Mouse (Mus musculus) telencephalon, adult 2 months (tissue): ENCODE measurements around the gene Sdf4.

Source experiments
- DNase-seq: peaks from one replicate; pipeline ENCODE4 v3.0.0-alpha.2; 2011; ENCODE audit warnings: low read depth, low spot score

Sdf4 gene

DNA sequence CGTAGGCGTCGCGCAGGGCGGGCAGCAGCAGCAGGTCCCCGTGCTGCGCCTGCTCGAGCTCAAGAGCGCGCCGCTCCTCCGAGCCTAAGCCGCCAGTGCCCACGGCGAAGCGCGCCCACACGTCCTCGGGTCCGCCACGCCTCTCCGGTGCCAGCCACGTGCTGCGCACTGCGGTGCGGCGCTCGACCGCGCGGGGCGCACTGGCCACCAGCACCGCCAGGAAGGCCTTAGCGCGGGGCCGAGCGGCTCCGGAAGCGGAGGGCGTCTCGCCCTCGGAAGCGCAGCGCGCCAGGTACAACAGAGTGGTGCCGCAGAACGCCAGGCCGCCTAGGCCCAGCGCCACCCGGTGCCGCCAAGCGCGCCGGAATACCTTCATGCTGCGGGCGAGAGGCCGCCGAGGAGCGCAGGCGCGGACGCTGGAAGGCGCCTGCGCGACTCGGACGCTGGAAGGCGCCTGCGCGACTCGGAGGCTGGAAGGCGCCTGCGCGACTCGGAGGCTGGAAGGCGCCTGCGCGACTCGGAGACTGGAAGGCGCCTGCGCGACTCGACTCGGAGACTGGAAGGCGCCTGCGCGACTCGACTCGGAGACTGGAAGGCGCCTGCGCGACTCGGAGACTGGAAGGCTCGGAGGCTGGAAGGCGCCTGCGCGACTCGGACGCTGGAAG is at the start of gene Sdf4, which contains the start of gene B3galt6:
Gene Sdf4, plus strand, starts transcription at position 632 of the 665 bp plus-strand sequence.
Gene B3galt6, minus strand, starts transcription at position 409 of the 665 bp plus-strand sequence.
- peak; percentile 67 for DNase-seq

DNA sequence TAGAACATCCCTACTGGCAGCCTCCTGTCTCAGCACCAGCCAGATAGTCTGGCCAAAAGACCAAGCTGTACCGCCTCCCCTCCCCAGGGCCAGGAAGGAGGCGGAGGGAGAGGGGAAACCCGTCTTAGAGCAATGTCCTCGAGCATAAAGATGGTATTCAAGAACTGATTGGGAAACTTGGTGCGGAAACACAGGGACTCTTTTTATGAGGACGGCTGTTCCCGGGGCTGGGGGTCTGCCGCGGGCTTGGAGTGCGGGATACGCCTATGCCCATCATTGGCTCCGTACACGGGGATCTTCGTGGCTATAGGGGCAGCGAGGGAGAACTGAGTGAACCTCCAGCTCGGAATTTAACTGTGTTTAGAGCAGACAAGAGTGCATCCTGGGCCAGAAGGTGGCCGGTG is 49.6 kb upstream of the Sdf4 start:
- DNase-seq = no peak

DNA sequence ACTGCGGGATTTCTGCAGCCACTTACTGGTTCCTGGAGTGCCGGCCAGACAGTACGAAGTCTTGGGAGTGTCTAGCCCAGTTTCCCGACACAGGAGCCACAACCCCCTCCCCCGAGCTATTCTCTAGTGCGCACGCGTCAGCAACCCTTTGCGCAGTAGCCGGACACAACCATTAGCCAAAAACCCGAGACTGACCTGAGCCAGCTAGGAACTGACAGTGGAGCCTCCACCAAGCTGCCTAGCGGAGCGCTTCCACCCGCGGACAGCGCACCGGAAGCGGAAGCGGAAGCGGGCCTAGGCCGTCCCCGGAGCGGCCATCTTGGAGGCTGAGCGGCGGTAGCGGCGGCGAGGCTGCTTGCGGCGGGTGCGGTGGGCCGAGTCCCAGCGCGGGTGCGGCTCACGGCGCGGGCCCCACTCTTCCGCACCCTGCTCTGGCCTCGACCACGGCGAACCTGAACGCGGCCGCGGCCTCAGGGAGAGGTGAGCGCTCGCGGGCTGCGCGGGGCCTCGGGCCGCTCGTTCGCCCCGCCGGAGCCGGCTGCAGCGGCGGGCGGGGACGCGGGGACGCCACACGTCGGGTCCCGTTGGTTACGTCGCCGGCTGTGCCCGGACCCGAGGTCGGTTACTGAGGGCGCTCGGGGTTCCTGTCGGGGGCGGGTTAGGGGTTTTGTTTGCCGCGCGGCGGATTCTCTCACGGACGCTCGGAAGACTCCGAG is 49.0 kb upstream of the Sdf4 start, which contains the start of gene Ube2j2:
Gene Ube2j2, plus strand, starts transcription at position 298 of the 716 bp plus-strand sequence.
- DNase-seq = peak; percentile 96

DNA sequence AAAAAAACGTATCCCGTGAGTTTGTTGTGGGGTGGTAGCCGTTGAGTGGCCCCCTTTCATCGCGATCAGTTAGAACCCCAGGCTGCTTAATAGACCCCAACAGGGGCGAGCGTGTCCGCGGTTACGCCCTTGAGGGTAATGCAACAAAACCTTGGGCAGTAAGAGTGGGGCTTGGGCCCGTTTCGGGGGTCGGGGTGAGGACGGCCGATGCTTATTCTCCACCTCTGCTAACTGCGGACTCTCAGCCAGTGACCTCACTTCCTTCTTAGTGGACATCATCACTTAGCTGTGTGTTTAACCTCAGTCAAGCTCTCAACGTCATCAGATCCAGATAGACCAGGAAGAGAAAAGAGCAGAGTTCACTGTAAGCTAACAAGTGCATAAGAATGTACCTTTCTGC is 48.4 kb upstream of the Sdf4 start:
- DNase-seq = no peak

DNA sequence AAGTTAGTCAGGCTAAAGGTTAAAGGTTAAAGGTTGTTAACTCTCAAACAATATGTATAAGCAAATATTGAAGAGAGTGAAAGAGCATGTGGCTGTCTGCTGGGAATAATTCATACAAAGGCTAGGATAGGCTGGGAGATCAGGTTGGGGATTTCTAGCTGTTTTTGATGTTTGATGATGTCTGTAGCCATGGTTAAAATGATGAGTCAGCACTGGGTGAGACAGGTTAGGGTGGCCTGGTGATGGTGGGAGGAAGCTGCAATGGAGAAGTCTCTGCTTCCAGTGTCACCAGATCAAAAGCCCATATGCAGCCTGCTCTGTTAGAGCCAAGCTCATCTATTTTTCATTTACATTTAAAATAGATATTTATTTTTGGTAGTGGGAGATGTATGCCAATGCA is 45.6 kb upstream of the Sdf4 start:
- DNase-seq = no peak

DNA sequence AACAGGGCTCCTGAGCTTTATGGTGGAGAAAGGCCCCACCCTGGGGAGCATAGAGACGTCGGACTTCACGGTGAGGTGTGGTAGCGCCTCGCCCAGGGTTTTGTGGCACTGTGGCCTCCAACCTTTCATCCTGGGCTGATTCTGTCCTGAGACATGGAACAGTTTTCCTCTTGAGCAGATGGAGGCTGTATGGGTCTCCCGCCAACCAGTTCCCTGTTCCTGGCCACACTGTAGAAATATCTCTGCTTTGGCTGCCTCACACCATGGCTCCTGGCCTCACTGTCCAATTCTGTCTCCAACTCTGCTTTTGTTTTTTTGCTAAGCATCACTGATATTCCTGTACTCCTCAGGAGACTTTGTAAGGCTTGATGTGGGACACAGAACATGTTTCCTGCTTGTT is 37.2 kb upstream of the Sdf4 start:
- DNase-seq = no peak

DNA sequence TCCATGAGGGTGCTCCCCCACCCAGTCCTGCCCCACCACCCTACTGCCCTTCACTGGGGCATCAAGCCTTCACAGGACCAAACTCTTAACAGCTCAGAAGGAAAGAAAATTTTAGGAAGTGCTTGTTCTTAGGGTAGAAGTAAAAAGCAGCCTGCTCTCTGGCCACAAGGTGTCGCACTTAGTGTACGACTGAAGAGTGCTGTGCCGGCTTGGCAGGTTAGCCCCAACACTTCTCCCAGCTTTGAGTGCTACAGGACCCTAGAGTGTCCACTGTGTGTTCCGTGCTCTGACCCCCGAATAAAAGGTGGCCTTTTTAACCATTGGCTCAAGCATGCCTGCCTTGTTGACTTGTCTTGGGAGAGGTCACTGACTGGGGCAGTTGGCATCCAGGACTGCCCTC is 33.4 kb upstream of the Sdf4 start:
- DNase-seq = peak; percentile 53

DNA sequence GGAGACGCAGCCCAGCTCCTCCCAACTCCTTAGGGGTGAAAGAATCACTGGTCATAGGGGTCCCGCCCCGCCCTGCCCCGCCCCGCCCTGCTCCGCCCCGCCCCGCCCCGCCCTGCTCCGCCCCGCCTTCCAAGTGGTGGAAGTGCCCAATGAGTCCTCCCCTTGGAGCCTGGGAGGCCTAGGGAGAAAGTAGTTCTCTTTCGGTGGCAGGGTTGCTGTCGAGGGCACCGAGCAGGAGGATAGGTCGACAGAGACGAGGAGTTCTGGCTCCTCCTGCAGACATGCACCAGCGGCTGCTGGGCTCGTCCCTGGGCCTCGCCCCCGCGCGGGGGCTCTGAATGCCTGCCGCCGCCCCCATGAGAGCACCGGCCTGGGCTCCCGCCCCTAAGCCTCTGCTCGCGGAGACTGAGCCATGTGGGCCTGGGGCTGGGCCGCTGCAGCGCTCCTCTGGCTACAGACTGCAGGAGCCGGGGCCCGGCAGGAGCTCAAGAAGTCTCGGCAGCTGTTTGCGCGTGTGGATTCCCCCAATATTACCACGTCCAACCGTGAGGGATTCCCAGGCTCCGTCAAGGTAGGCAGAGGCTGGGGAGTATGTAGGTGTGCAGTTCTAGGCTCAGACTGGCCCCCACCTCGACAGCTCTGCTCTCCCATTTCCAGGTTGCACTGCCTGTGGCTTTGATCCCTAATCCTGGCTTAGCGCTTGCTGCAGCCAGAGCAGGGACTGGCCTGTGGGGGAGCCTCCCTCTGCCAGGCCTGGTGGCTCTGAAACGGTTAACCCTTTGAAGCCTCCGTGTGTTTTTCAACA is 30.3 kb upstream of the Sdf4 start, which contains the start of gene C1qtnf12:
Gene C1qtnf12, plus strand, starts transcription at position 152 of the 805 bp plus-strand sequence.
- no peak for DNase-seq

DNA sequence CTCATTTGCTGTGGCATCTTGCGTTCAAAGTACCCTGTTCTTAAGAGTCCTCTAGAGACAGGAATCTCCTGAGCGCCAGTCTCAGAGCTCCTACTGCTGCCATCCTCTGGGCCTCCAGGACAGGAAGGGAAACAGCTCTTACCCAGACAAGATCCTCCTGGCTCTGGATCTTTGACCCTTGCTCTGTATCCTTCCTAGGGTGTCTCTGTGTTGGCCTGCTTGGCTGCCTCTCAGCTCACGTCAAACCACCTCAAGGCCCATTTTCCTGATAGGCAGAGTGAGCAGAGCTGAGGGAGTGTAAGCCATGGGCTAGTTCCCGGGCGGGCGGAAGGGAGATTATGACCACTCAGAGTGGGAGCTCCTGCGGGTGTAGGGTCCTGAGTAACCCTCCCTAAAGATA is 29.6 kb upstream of the Sdf4 start:
- DNase-seq = no peak

DNA sequence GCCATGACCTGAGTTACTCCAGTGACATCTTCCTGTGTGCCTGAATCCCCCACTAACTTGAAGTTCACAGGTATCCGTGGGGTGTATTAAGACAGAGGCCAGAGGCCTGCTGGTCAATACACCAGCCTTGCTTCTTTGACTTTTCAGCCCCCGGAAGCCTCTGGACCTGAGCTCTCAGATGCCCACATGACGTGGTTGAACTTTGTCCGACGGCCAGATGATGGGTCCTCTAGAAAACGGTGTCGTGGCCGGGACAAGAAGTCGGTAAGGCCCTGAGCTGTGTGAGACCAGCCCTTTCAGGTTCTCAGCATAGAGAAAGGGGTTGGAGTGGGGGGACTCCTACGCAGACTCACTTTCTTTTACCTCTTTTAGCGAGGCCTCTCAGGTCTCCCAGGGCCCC is 28.3 kb upstream of the Sdf4 start:
- no peak for DNase-seq

DNA sequence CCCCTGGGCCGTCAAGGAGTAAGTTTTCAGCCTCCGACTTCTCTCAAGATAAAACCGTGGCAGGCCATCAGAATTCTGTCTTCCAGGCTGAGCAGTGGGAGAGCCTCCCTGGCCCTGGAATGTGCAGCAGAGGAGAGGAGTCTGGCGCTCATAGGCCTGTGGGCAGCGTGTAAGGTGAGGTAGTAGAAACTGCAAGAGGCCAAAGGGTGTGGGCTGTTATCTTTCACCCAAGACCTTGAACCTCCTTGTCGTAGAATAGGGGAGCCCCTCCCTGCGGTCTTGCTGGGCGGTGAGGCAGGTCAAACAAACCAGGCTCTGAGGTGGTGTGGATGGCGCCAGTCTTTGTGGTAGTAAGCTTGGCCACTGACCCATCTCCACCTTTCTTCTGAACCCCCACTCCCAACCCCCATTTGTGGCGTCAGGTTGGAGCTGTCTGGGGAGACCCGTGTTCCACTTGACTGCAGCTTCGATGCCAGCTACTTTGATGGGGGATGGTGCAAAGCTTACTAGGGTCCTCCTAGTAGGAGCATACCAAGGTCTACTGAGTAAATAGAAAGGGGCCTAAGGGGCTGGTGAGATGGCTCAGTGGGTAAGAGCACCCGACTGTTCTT is 23.5 kb upstream of the Sdf4 start:
- no peak for DNase-seq

DNA sequence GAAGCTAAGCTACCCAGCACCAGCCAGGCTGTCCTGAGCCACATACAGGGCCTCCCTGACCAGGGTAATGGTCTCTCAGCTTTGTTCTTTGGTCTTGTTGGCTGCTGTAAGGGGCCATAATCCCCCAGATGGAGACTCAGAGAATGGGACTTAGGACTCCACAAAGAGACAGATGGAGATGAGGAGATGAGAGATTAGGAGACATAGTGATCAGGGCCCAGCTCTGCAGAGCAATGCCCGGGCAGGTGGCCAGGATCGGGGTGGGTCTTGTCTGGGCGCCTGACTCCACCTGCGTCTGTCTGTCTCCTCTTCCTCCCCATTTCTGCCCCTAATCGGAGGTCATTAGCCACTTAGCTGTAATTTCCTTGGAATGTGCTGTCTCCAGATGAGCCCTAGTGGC is 22.4 kb upstream of the Sdf4 start:
- DNase-seq = no peak

DNA sequence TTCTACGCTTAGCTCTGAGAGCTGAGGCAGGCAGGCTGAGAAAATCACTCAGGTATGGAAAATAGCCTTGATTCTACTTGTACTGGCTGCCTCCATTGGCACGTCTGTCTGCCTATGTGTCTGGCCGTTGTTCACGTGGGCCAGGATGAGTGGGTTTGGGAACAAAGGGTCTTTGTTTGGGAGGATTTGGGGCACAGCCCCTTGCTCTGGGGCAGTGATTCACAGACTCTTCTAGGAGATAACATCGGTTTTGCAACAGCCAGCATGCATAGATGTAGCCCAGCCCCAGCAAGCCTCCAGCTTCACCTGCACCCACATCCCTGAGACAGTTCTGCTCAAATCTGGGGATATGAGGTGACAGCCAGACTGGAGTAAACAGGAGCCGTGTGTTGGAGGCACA is 20.0 kb upstream of the Sdf4 start:
- no peak for DNase-seq

DNA sequence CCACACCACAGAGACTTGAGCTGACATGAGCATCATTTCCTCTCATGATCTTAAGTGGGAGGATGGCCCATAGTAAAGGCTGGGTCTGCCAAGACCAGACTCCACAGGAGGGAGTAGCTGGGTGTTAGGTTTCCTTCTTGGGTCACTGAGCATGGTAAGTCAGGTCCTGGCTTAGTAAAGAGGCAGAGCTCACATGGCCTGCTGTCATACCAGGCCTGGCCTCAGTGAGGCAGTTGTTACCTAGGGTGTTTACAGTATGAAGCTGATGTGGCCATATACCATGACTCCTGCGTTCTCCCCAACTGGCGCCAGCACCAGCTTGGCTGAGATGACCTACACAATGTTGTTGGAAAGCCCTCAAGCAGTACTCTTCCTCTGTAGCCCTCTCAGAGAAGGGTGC is 19.4 kb upstream of the Sdf4 start:
- no peak for DNase-seq

DNA sequence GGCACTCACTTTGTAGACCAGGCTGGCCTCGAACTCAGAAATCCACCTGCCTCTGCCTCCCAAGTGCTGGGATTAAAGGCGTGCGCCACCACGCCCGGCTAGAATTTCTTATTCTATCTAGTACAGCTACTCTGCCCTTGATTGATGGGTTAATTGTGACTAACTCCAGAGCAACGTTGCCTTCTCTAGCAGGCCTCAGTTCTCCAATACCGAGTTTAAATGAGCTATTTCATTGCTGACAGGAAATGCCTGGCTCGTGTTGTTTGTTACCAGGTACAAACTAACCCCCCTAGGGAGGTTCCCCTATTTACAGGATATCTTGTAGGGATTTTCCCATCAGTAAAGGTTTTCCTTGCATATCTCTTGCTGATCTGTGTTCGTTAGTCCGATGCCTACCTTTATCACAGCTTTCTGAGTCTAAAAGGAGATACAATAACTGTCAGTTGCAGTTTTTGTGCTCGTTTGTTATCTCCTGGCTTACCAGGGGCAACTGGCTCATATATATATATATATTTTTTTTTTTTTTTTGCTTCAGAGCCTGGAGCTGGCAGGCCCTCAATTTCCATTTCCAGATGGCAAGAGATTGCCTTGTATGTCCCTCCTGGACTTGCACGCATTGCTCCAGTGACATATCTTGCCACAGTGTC is 11.1 kb upstream of the Sdf4 start:
- no peak for DNase-seq

DNA sequence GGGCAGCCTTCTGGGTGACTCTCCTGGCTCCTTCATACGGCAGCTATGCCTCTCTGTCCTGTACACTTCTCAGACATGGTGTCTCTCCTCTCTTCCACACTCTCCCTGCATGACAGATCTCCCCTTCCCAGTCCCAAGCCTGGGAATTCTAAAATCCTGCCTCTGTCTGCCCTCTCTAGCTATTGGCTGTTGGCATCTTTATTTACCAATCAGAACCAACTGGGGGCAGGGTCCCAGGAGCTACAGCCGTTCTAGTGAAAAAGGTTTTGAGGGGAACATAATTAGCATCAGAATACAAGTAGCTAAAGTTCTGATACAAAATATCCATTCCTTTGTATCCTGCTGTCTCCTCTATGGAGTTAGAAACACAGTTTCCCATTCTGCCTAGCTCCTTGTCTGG is 8.9 kb upstream of the Sdf4 start:
- no peak for DNase-seq

DNA sequence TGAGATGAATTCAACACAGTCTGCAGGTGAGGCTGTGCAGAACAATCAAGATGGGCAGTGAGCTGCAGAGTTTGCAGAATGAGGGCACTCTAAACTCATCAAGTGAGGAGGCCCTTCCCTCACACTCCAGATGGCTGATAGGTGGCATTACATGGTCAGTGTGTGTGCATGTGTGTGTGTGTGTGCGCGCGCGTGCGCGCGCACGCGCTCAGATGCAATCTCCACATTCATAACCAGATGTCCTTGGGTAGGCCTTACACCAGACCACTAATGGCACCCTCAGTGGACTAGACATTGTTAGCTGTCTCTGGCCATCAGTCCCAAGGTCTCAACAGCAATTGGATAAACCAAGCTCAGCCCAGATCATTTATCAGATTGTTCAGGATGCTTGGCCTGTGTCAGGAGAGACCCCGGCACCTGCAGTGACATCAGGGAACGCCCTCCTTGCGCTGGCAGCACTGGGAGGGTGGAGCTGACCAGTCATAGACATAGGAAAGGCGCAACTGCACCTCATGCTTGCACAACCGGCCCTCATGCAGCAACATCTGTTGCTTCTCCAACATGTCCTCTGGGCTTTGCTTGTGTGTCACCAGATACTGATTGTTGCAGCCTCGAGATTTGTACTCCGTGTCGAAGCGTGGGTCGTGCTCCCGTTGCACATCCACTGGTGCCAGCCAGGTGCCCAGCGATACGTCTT is 1.3 kb upstream of the Sdf4 start:
- DNase-seq = no peak

DNA sequence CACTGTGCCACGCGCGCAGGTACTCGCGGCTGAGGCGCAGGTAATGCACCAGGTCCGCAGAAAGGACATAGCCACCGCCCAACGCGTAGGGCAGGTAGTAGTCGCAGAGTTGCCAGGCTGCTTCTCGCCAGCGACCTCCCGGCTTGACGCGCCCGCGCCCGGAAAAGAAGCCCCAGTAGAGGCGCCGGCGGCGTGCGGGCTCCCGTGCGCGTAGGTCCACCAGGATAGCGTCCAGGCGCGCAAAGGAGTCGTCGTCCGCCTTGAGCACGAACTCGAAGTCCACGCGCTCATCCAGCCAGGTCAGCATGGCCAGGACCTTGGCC is 803 bp upstream of the Sdf4 start:
- DNase-seq = no peak

DNA sequence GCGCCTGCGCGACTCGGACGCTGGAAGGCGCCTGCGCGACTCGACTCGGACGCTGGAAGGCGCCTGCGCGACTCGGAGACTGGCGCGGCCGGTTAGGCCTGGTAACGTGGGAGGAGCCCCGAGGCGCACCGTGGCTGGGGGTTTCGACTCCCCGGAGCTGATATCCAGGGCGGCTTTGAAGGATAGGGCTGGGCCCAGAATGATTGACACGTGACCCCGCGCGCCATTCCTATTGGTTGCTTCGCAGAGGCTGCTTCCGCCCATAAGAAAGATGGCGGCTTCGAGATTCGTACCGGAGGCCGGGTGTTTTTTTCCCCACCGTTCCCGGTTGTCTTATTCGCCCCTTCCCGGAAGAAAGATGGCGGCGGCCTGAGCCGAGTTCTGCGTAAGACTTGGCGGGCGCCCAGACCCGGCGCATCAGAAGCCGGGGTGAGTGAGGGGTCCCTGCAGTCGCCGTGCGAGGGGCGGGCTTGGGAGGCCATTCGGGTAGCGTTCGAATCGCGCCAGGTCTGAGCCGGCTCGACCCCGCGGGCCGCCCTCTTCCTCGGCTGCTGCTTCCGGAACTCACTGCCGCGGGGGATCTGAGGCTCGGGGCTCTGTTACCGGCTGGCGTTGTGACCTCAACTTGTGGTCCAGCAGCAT is 355 bp downstream of the Sdf4 start:
- DNase-seq = peak; percentile 93

DNA sequence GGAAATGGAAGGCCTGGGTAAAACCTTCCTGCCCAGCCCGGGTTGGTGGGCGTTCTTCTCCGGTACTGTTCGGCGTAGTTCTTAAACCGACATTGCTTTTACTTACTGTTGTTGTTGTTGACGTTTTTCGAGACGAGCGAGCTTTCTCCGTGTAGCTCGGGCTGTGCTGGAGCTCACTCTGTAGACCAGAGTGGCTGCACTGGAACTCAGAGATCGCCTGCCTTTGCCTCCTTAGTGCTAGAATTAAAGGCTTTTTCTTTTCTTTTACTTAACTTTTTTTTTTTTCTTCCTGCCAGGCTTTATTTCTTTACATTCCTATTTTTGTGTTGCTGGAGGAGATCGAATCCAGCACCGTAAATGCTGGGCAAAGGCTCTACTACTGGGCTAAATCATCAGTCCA is 934 bp downstream of the Sdf4 start:
- no peak for DNase-seq

DNA sequence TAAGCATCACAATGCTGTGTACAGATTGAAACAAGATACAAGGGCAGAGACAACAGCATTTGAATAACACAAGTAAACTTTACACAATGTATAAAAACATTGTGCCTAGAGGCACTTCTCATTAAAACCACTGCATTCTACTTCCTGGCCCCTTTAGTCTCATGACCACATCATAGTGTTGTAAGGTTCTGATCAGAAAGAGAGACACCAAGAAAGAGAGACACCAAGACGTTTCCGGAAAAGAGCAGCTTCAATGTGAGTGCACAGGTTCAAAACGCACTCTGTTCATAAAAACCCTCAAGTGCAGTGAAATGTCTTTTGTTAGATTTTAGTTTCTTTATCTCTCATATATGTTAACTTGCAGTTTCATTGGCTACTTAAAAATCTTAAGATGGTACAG is 11.4 kb downstream of the Sdf4 start:
- no peak for DNase-seq
